ENCODE assay signal across 19 mouse cellular contexts in genomic region chr13:19137212-19137611, GRCm38 (mm10).
"Had no signal": no experiment of that assay in that cellular context is flagged by ENCODE, and none has a peak within 500 bp of the region (broad histone marks: within the 10 kb centered on the region; RNA-seq: fewer than 3 reads in every experiment).

No protein-coding gene starts in this region.

- H3K9ac ChIP-seq: limb, embryonic 13.5 days; liver, embryonic 12.5 days; liver, embryonic 15.5 days; lung, embryonic 15.5 days; neural tube, embryonic 13.5 days; stomach, embryonic 15.5 days had no signal

- H3K27ac ChIP-seq: limb, embryonic 13.5 days; liver, embryonic 12.5 days; liver, embryonic 15.5 days; lung, embryonic 15.5 days; neural tube, embryonic 13.5 days; stomach, embryonic 15.5 days had no signal

- H3K4me1 ChIP-seq: lung, embryonic 15.5 days; stomach, embryonic 15.5 days had no signal

- DNase-seq: kidney, adult 9 months; kidney, postnatal 14 days; kidney, postnatal 4 days; left cerebral cortex, postnatal 4 days; liver; lung, adult 18-20 months; lung, postnatal 10 days; lung, postnatal 36 days; midbrain, embryonic 14.5 days; retina, postnatal 1 day; right cerebral cortex, postnatal 25 days; spleen, adult 18-20 months; thymus, postnatal 36 days had no signal

- H3K27me3 ChIP-seq: limb, embryonic 13.5 days; liver, embryonic 12.5 days; liver, embryonic 15.5 days; lung, embryonic 15.5 days; neural tube, embryonic 13.5 days; stomach, embryonic 15.5 days had no signal

- H3K9me3 ChIP-seq: limb, embryonic 13.5 days; liver, embryonic 12.5 days; liver, embryonic 15.5 days; lung, embryonic 15.5 days; neural tube, embryonic 13.5 days; stomach, embryonic 15.5 days had no signal

- H3K4me3 ChIP-seq: limb, embryonic 13.5 days; liver, embryonic 12.5 days; liver, embryonic 15.5 days; lung, embryonic 15.5 days; neural tube, embryonic 13.5 days; stomach, embryonic 15.5 days had no signal

- H3K36me3 ChIP-seq: limb, embryonic 13.5 days; liver, embryonic 12.5 days; liver, embryonic 15.5 days; lung, embryonic 15.5 days; stomach, embryonic 15.5 days had no signal
